Mouse (Mus musculus) frontal cortex, adult (tissue): ENCODE results near the gene Gm7257.

Source experiments
- ATAC-seq: cut with Nextera tagmentation; 2 replicates; pipeline ENCODE4 v1.9.2; 2017; ENCODE audit warnings: mild to moderate bottlenecking, moderate library complexity, mixed read lengths; ENCODE audit not compliant: low TSS enrichment

Gene Gm7257

GRCm38 (mm10) chr9:36431584-36431983 lies at the start of gene Gm7257:
TSS of gene Gm7257 (plus strand) at chr9:36431884.
- no peak for ATAC-seq

GRCm38 (mm10) chr9:36402991-36403390 lies 28.7 kb upstream of the Gm7257 start:
- ATAC-seq, result no peak

- no peak for ATAC-seq
Measured at GRCm38 (mm10) chr9:36435051-36435764, 3.5 kb downstream of the Gm7257 start.

- ATAC-seq, result no peak
Measured at GRCm38 (mm10) chr9:36475338-36475737, 43.7 kb downstream of the Gm7257 start, which contains the start of gene Gm9513. TSS of gene Gm9513 (plus strand) at chr9:36475638.
